Mouse (Mus musculus) adipocyte (in vitro differentiated cells): ENCODE results near the gene Echs1.

Experiments used
- DNase-seq: peaks from one replicate; pipeline ENCODE4 v3.0.0-alpha.2; 2016; ENCODE audit warnings: low spot score

Gene Echs1

GRCm38 (mm10) chr7:140061832-140062130 is 54.5 kb downstream of the Echs1 start:
- DNase-seq = no peak

GRCm38 (mm10) chr7:140060936-140061831 is 55.1 kb downstream of the Echs1 start:
- no peak for DNase-seq

- no peak for DNase-seq
These were observed 56.7 kb downstream of the Echs1 start for GRCm38 (mm10) chr7:140059601-140060000.

GRCm38 (mm10) chr7:140058528-140058927 is 57.7 kb downstream of the Echs1 start:
- DNase-seq = no peak

- no peak for DNase-seq
These were observed 58.6 kb downstream of the Echs1 start for GRCm38 (mm10) chr7:140057413-140058407.
